Mouse (Mus musculus): ENCODE measurements around the gene Fam229a. TPM values are rescaled to one million over a fixed set of nuclear protein-coding genes. Genes with fewer than 3 reads are reported as not detected.
"Not testable (repeated sequence)": the region's sequence is repeated elsewhere in the genome, so short reads cannot be mapped to it uniquely, and the experiment has no call there.

Fam229a gene
- total RNA-seq (2015; ENCODE audit: low replicate concordance) (3.3 TPM in 1 of 2 replicates, not detected in the other), total RNA-seq (2017; ENCODE audit: low replicate concordance) (0.68 and 2.1 TPM in 2 replicates)

DNA sequence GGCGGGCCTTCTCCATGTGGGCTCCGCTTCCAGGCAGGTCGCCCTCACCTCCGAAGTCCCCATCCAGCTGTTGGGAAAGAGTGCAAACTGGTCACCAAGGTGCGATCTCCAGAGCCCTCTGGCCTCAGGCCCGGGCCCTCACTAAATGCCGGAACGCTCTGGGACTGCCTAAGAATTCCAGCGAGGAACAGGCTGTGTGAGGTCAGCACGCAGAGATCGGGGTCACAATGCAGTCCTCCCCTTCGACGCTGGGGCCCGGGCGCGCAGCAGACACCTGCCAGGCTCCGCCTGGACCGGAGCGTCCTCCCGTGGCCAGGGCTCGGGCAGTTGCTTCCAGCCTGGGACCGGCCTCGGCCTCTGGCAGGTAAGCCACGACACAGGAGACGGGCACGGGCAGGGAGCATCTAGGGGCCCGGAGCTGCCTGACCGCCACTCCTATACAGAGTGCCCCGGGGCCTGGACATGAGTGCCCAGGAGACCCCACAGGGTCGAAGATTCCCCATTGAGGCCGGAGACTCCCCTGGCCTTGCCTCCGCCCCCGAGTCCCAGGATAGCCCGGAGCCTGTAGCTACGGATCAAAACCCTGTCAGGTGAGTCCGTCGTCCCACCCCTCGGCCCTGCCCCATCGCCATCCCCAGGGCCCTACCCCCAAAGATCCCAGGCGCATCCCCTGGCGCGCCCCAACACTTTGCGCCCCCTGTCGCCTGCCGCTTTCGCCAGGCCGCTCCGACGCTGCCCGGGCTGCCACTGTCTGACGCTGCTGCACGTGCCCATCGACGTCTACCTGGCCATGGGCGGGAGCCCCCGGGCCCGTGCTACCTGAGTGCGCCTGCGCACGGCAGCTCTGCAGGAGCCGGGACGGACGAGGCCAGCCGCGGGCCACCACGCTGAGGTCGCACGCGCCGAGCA lies at the start of gene Fam229a, which contains the start of gene Tssk3:
Fam229a (plus strand) TSS at position 219 of the 909 bp plus-strand sequence.
Tssk3 (minus strand) TSS at position 51 of the 909 bp plus-strand sequence.
- no peak for ATAC-seq (replicated peaks; ENCODE audit: low FRiP score, poor library complexity, severe bottlenecking)

DNA sequence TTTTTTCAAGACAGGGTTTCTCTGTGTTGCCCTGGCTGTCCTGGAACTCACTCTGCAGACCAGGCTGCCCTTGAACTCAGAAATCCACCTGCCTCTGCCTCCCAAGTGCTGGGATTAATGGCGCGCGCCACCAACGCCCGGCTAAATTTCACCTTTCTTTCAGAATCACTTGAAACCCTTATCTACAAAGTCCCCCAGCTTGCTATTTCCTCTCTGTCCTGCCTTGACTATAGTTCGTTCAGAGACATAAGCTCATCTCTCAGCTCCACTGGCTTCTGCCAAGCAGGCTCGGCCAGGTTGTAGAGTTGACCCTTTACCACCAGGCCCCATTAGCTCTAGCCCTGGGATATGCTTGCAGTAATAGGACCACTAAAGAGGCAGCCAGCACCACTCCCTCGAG lies 43.6 kb upstream of the Fam229a start:
- ATAC-seq (replicated peaks; ENCODE audit: low FRiP score, poor library complexity, severe bottlenecking), result no peak

GRCm38 (mm10) chr4:129447778-129448563 lies 43.0 kb upstream of the Fam229a start:
- no peak for ATAC-seq (replicated peaks; ENCODE audit: low FRiP score, poor library complexity, severe bottlenecking)

GRCm38 (mm10) chr4:129448713-129449112 lies 42.3 kb upstream of the Fam229a start:
- ATAC-seq (replicated peaks; ENCODE audit: low FRiP score, poor library complexity, severe bottlenecking), result no peak

DNA sequence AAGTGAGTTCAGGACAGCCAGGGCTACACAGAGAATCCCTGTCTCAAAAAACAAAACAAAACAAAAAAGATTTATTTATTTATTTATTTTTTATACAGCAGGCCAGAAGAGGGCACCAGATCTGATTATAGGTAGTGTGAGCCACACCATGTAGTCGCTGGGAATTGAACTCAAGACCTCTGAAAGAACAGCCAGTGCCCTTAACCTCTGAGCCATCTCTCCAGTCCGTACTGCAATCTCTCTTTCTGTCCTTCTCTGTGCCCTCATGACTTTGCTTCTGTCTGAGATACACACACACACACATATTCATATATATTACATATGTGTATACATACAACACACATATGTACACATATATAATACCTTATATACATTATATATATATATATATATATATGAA lies 40.1 kb upstream of the Fam229a start:
- ATAC-seq (replicated peaks; ENCODE audit: low FRiP score, poor library complexity, severe bottlenecking), result no peak

GRCm38 (mm10) chr4:129451471-129452169 lies 39.4 kb upstream of the Fam229a start:
- no peak for ATAC-seq (replicated peaks; ENCODE audit: low FRiP score, poor library complexity, severe bottlenecking)

- ATAC-seq (replicated peaks; ENCODE audit: low FRiP score, poor library complexity, severe bottlenecking), result peak; percentile 94
Measured at GRCm38 (mm10) chr4:129455265-129455664, 35.7 kb upstream of the Fam229a start.

- ATAC-seq (replicated peaks; ENCODE audit: low FRiP score, poor library complexity, severe bottlenecking), result no peak
Measured at GRCm38 (mm10) chr4:129456126-129456525, 34.9 kb upstream of the Fam229a start.

- not testable (repeated sequence) for ATAC-seq (replicated peaks; ENCODE audit: low FRiP score, poor library complexity, severe bottlenecking)
Measured at GRCm38 (mm10) chr4:129457311-129457710, 33.7 kb upstream of the Fam229a start.

DNA sequence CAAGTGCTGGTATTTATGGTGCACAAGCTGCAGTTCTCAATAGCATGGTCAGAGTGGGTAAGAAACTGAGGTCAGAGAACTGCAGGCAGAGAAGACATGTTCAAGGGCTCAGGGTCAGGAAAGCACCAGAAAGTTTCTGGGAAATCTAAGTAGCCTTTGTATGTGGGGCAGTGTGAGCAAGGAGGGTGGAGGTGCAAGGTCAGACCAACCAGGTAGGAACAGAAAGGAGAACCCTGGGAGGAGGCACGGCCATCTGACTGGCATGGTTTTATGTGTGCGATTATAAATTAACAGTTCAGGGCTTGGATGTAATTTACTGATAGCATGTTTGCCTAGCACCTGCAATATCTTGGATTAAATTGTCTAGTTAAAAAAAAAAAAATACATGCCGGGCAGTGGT lies 31.3 kb upstream of the Fam229a start:
- no peak for ATAC-seq (replicated peaks; ENCODE audit: low FRiP score, poor library complexity, severe bottlenecking)

DNA sequence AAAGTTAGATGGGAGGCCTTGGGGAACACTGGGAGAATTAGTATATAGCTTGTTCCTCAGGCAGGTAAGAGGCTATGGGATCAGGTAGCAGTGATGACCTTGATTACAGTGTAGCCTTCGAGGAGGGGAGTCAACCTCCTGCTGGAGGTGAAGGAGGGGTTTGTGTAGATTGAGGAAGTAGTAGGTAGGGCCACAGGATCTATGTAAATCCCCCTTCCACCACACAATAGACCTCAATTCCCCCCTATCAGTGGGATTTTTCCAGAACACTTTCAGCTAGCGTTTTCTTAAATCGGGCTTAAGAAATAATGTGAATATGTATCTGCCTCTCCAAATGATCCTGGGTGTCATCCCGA lies 30.2 kb upstream of the Fam229a start:
- no peak for ATAC-seq (replicated peaks; ENCODE audit: low FRiP score, poor library complexity, severe bottlenecking)

DNA sequence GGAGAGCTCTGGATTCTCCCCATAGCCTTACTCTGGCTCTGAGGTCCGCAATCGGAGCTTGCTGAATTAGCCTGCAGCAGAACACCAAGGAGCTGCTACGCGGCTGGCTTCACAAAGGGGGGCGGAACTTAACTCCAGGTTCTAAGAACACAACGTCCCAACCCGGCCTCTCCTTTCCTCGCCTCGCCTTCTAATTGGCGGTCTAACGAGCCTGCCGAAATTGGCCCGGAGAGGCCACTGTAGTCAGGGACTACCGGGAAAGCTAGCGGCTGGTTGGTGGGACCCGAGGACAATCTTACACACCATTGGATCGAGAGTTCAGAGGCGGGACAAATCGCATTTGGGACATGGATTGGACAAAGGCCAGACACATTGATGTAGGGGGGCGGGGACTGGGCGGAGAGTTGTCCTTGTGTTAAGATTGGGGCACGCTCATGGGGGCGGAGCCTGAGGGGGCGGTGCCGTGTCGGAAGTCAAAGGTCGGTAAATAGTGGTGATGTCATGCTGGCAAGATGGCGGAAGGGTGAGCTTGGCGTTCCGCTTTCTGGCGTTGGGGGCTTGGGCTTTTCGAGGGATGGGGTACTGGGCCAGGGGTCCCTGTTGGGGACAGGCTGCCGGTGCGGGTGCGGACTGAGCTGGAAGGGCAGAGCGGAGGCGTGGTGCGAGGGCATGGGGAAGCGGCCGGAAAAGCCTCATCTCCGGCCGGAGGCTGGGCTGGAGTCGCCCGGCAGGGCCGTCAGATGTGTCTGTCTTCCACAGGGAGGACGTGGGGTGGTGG lies 29.6 kb upstream of the Fam229a start, which contains the start of gene Bsdc1:
Bsdc1 (plus strand) TSS at position 399 of the 778 bp plus-strand sequence.
- ATAC-seq (replicated peaks; ENCODE audit: low FRiP score, poor library complexity, severe bottlenecking), result peak; percentile 69

GRCm38 (mm10) chr4:129462118-129462517 lies 28.9 kb upstream of the Fam229a start:
- no peak for ATAC-seq (replicated peaks; ENCODE audit: low FRiP score, poor library complexity, severe bottlenecking)

DNA sequence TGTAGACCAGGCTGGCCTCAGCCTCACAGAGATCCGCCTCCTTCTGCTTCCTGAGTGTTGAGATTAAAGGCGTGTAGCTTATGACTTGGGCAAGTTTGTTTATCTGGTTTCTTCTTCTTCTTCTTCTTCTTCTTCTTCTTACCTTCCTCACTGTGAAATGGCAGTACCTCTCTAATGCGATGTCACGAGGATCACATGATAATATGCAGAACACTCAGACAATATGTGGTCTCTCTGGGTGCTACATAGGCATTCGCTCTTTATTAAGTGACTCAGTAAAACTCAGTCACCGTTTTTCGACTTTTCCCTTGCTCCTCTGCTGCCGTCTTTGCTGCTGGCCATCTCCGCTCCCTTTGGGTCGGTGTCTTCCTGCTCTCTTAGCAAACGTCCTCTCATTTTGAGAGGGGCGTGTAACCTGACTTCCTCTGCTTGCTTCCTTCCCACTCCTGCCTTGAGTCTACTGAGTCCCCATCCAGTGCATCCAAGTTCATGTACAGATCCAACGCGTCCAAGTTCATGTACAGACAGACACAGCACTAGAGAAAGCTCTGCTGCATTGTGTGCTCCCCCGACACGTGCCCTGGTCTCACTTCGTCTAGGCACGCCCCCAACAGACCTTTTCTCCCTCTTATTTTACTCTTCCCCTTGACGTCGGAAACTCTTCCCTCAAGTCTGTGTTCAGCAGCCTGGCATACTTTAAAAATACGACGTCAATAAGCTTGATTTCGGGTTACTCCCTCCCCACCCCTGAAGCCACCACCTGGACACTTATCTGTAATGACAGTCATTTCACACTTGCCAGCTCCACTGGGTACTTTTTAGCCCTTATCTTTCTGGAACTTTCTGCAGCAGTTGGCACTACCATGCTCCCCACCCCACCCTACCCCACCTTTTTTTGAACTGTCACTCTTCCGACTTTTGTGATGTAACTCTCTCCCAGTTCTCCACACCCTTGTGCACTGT lies 27.6 kb upstream of the Fam229a start:
- ATAC-seq (replicated peaks; ENCODE audit: low FRiP score, poor library complexity, severe bottlenecking), result peak; percentile 56

GRCm38 (mm10) chr4:129464286-129464815 lies 26.6 kb upstream of the Fam229a start:
- ATAC-seq (replicated peaks; ENCODE audit: low FRiP score, poor library complexity, severe bottlenecking), result peak; percentile 28

DNA sequence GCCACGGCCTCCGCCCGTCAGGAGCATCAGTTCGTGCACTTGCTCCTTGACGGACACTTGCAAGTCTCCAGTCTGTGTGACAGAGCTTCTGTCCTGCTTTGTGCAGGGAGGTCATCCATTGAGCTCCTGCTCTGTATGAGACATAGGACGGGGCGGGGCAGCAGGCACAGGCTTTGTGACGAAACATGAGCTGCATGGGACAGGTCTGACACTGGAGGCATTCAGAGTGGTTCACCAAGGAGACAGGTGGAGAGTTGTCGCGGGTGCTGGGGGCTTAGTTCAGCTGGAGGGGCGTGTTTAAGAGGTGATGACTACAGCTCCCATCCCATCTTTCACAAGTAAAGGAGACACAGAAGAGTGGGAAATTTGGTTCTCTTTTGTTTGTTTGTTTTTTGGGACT lies 14.9 kb upstream of the Fam229a start:
- no peak for ATAC-seq (replicated peaks; ENCODE audit: low FRiP score, poor library complexity, severe bottlenecking)

GRCm38 (mm10) chr4:129479863-129480262 lies 11.1 kb upstream of the Fam229a start:
- no peak for ATAC-seq (replicated peaks; ENCODE audit: low FRiP score, poor library complexity, severe bottlenecking)

DNA sequence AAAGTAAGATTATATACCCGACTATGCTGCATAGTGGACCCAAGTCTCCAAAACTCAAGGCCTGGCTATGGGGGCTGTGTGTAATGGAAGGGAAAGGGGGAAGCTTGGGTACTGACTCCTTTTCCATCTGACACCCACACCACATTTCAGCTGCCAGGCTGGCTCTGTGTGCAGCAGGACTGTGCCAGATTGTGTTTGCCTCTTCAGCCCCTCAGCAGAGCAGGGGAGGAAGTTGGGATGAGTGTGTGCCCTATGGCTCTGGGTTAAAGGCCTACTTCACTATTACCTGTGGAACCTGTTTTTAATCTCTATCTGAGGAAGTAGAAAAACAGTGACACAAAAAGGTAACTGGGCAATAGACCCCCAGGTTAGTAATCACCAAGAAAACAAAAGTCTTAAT lies 9.9 kb upstream of the Fam229a start:
- ATAC-seq (replicated peaks; ENCODE audit: low FRiP score, poor library complexity, severe bottlenecking), result no peak

All from erythroblast, adult 5-6 weeks (primary cell).